Mouse (Mus musculus): Measurements from ENCODE around the gene Isy1. TPM values are rescaled to one million over a fixed set of nuclear protein-coding genes. Genes with fewer than 3 reads are reported as not detected.
A peak's percentile ranks its signal among the peaks of the same experiment; 100 is the strongest.

The Isy1 gene
- 39.8 and 51.1 TPM in 2 replicates for polyA plus RNA-seq (2012)

- no peak for TF ChIP-seq GATA1 (IDR thresholded peaks at IDR 0.05; ENCODE audit: low read length)
Measured at GRCm38 (mm10) chr6:87838551-87839197, at the start of gene Isy1. Gene Isy1 (minus strand): TSS chr6:87838798.

GRCm38 (mm10) chr6:87887594-87888233 lies 49.1 kb upstream of the Isy1 start, which contains the start of gene Copg1:
Gene Copg1 (plus strand): TSS chr6:87887814.
- no peak for TF ChIP-seq GATA1 (IDR thresholded peaks at IDR 0.05; ENCODE audit: low read length)

- TF ChIP-seq GATA1 (IDR thresholded peaks at IDR 0.05; ENCODE audit: low read length), result no peak
Measured at GRCm38 (mm10) chr6:87886721-87887120, 48.1 kb upstream of the Isy1 start.

GRCm38 (mm10) chr6:87882816-87883215 lies 44.2 kb upstream of the Isy1 start:
- no peak for TF ChIP-seq GATA1 (IDR thresholded peaks at IDR 0.05; ENCODE audit: low read length)

GRCm38 (mm10) chr6:87882221-87882620 lies 43.6 kb upstream of the Isy1 start:
- TF ChIP-seq GATA1 (IDR thresholded peaks at IDR 0.05; ENCODE audit: low read length), result no peak

GRCm38 (mm10) chr6:87879628-87880027 lies 41.0 kb upstream of the Isy1 start:
- TF ChIP-seq GATA1 (IDR thresholded peaks at IDR 0.05; ENCODE audit: low read length), result no peak

GRCm38 (mm10) chr6:87879010-87879409 lies 40.4 kb upstream of the Isy1 start:
- TF ChIP-seq GATA1 (IDR thresholded peaks at IDR 0.05; ENCODE audit: low read length), result no peak

- no peak for TF ChIP-seq GATA1 (IDR thresholded peaks at IDR 0.05; ENCODE audit: low read length)
Measured at GRCm38 (mm10) chr6:87876068-87876643, 37.6 kb upstream of the Isy1 start.

- no peak for TF ChIP-seq GATA1 (IDR thresholded peaks at IDR 0.05; ENCODE audit: low read length)
Measured at GRCm38 (mm10) chr6:87875562-87875961, 37.0 kb upstream of the Isy1 start.

GRCm38 (mm10) chr6:87875083-87875482 lies 36.5 kb upstream of the Isy1 start:
- no peak for TF ChIP-seq GATA1 (IDR thresholded peaks at IDR 0.05; ENCODE audit: low read length)

- no peak for TF ChIP-seq GATA1 (IDR thresholded peaks at IDR 0.05; ENCODE audit: low read length)
Measured at GRCm38 (mm10) chr6:87873963-87874362, 35.4 kb upstream of the Isy1 start.

- no peak for TF ChIP-seq GATA1 (IDR thresholded peaks at IDR 0.05; ENCODE audit: low read length)
Measured at GRCm38 (mm10) chr6:87873104-87873503, 34.5 kb upstream of the Isy1 start.

- no peak for TF ChIP-seq GATA1 (IDR thresholded peaks at IDR 0.05; ENCODE audit: low read length)
Measured at GRCm38 (mm10) chr6:87871240-87871639, 32.6 kb upstream of the Isy1 start.

GRCm38 (mm10) chr6:87870440-87870839 lies 31.8 kb upstream of the Isy1 start:
- TF ChIP-seq GATA1 (IDR thresholded peaks at IDR 0.05; ENCODE audit: low read length), result no peak

- no peak for TF ChIP-seq GATA1 (IDR thresholded peaks at IDR 0.05; ENCODE audit: low read length)
Measured at GRCm38 (mm10) chr6:87868871-87869506, 30.4 kb upstream of the Isy1 start.

GRCm38 (mm10) chr6:87867256-87867655 lies 28.7 kb upstream of the Isy1 start:
- peak; percentile 37 for TF ChIP-seq GATA1 (IDR thresholded peaks at IDR 0.05; ENCODE audit: low read length)
